Mouse (Mus musculus) erythroid progenitor cell, adult 5-6 weeks (primary cell): Measurements from ENCODE around the gene Styx. TPM values are rescaled to one million over a fixed set of nuclear protein-coding genes. Genes with fewer than 3 reads are reported as not detected.
"Not testable (repeated sequence)": the region's sequence is repeated elsewhere in the genome, so short reads cannot be mapped to it uniquely, and the experiment has no call there.

Experiments used
- ATAC-seq: replicated peaks from 2 replicates; pipeline ENCODE4 v1.8.0; 2016; ENCODE audit warnings: moderate number of reproducible peaks, mild to moderate bottlenecking, moderate TSS enrichment, inconsistent platforms; ENCODE audit not compliant: poor library complexity, low FRiP score, severe bottlenecking
- total RNA-seq, 2 experiments: library from RNA; stranded (forward) in 1 of 2; stranded (reverse) in 1 of 2; fragments of 150-400 nt in 1 of 2; fragments of 186-747, 209-891 nt in 1 of 2; gene quantifications; 2 replicates each; pipeline versions ENCODE4 v1.2.3 to v1.2.4; 2015 to 2017; ENCODE audit warnings: low replicate concordance in 2 of 2

Styx gene
- total RNA-seq, 2 experiments from 2014 or later = 1.6 to 7.1 TPM

- ATAC-seq = no peak
Measured at GRCm38 (mm10) chr14:45462374-45462773, 111.5 kb downstream of the Styx start.

- ATAC-seq = no peak
Measured at GRCm38 (mm10) chr14:45462875-45463475, 112.1 kb downstream of the Styx start.

DNA sequence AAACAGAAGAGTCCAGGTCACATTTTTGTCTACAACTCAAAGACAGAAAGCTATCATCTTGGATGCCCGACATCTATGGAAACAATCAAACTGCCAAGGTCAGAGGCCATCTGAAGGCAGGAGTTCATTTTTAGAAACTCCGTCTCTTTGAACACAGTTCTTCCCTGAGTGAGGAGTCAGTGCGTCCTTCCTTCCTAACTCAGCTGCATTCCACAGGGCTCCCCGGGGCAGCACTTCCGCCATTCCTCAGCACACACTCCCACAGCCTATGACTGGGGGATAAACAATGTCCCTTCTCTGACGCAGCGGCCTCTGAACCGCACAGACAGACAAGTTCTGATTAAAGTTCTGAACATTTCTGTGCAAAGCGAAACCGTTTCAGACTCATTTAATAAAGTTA lies 112.7 kb downstream of the Styx start:
- ATAC-seq = no peak

- ATAC-seq = no peak
Measured at GRCm38 (mm10) chr14:45464036-45465035, 113.4 kb downstream of the Styx start.

GRCm38 (mm10) chr14:45466371-45466770 lies 115.5 kb downstream of the Styx start:
- ATAC-seq = not testable (repeated sequence)

- no peak for ATAC-seq
Measured at GRCm38 (mm10) chr14:45469446-45469845, 118.6 kb downstream of the Styx start.

Other genes starting within 250 kb of the Styx start
- 1.3 and 5.0 TPM in 2 replicates for gene Gpr137c, start 131.4 kb upstream of the Styx start, total RNA-seq (2015; ENCODE audit: low replicate concordance)
- gene Gpr137c, start 131.4 kb upstream of the Styx start, total RNA-seq (2017; ENCODE audit: low replicate concordance) = 0.26 and 2.1 TPM in 2 replicates
- gene Txndc16, start 130.8 kb upstream of the Styx start, total RNA-seq (2015; ENCODE audit: low replicate concordance) = 1.8 and 4.6 TPM in 2 replicates
- 3.0 and 6.1 TPM in 2 replicates for gene Txndc16, start 130.8 kb upstream of the Styx start, total RNA-seq (2017; ENCODE audit: low replicate concordance)
- 23.4 and 37.7 TPM in 2 replicates for gene Ero1l, start 32.3 kb upstream of the Styx start, total RNA-seq (2015; ENCODE audit: low replicate concordance)
- gene Ero1l, start 32.3 kb upstream of the Styx start, total RNA-seq (2017; ENCODE audit: low replicate concordance) = 28.9 and 38.3 TPM in 2 replicates
- 103 and 178 TPM in 2 replicates for gene Psmc6, start 21.3 kb upstream of the Styx start, total RNA-seq (2015; ENCODE audit: low replicate concordance)
- 151 and 157 TPM in 2 replicates for gene Psmc6, start 21.3 kb upstream of the Styx start, total RNA-seq (2017; ENCODE audit: low replicate concordance)
- 6.7 and 25.6 TPM in 2 replicates for gene Gnpnat1, start 53.8 kb downstream of the Styx start, total RNA-seq (2015; ENCODE audit: low replicate concordance)
- gene Gnpnat1, start 53.8 kb downstream of the Styx start, total RNA-seq (2017; ENCODE audit: low replicate concordance) = 0.45 and 3.1 TPM in 2 replicates
- not detected in 2 replicates for gene Fermt2, start 179.0 kb downstream of the Styx start, total RNA-seq (2015; ENCODE audit: low replicate concordance)
- gene Fermt2, start 179.0 kb downstream of the Styx start, total RNA-seq (2017; ENCODE audit: low replicate concordance) = 0.51 and 0.91 TPM in 2 replicates